Mouse (Mus musculus) gastrocnemius, postnatal 36 days (tissue): ENCODE measurements around the gene Hsp90ab1. TPM values are rescaled to one million over a fixed set of nuclear protein-coding genes. Genes with fewer than 3 reads are reported as not detected.

Experiments
- DNase-seq, 2 experiments: peaks; one replicate each; pipeline ENCODE4 v3.0.0; 2022
- intact Hi-C: fragments of 180-260 bp; cut with DNase I; formaldehyde crosslinking; loops from one replicate; pipeline ENCODE4 v1.15.1; 2025
- total RNA-seq, 2 experiments: library from RNA; stranded (reverse); gene quantifications; 2 replicates each; pipeline ENCODE4 v1.2.3; 2021

The Hsp90ab1 gene
- total RNA-seq, 2 experiments from 2014 or later, result 866 to 924 TPM

DNA sequence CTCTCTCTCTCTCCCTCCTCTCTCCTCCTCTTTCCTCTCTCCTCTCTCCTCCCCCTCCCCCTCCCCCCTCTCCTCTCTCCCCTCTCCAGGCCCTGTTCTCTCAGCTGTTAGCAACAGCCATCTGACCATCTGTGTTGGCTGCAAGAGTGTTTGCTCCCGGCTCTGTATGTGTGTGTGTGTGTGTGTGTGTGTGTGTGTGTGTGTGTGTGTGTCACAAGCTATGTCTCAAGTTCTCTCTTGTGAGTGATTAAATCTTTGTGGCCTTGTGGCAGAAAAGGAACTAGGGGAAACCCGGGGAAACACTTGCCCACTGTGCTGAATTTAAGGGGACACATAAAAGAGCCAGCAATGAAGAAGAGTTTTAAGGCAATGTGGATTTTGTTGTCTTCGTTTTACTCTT is 24.7 kb upstream of the Hsp90ab1 start:
- DNase-seq, result no peak
- intact Hi-C loops, result no loop called here

GRCm38 (mm10) chr17:45596631-45597396 is 23.7 kb upstream of the Hsp90ab1 start:
- peak; percentile 82 to 83 for DNase-seq
- intact Hi-C loops, result no loop called here

DNA sequence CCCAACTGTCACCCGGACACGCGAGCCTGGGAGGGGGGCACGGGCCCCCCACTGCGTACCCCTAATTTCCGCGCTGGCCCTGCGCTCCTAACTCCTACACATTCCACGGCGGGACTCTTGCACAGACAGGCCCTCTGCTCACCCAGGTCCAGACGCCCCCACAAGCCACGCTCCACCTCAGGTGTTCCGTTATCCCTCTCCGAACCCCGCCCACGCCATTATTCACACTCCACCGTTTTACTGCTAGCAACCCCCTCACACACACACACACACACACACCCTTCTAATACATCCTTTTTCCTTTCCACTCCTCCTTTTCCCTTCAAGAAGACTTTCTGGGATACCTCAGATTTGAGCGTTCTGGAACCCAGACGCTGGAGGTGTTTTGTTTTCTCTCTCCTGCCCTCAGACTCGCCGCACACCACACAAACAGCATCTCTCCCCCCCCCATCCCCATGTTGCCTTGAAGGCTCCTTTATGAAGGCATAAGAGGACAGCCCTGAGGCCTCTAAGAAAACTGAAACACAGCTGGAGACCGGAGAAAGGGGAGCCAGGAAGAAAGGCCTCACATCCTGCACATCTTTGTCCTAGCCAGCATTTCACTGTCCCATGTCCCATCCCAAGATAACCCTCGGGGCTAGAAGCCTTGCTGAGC is 22.8 kb upstream of the Hsp90ab1 start:
- intact Hi-C loops, result no loop called here
- DNase-seq, result no peak

GRCm38 (mm10) chr17:45594881-45595735 is 22.0 kb upstream of the Hsp90ab1 start:
- intact Hi-C loops, result no loop called here

GRCm38 (mm10) chr17:45594195-45594594 is 21.1 kb upstream of the Hsp90ab1 start:
- intact Hi-C loops, result no loop called here
- no peak for DNase-seq

More at GRCm38 (mm10) chr17:45594881-45595735, 22.0 kb upstream of the Hsp90ab1 start:
- DNase-seq, result peak; percentile 72 to 82

DNA sequence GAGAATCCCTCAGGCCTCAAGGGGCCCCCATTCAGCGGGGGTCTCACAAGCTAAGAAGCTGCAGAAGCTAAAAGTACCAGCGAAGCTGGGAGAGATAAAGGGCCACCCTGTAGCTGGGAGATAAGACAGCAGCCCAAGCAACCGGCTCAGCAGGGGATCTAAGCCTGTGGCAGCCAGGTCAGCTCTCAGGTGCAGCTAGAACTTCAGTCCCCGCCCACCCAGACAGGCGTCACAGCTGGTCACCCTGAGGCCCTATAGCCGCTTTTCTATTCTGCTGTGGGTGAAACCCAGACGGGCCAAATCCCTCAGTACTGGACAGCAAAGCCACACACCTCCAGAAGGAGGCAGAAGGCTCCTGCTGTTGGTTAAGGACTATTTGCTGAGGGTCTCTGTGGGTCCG is 20.4 kb upstream of the Hsp90ab1 start:
- DNase-seq, result no peak
- intact Hi-C loops, result no loop called here

DNA sequence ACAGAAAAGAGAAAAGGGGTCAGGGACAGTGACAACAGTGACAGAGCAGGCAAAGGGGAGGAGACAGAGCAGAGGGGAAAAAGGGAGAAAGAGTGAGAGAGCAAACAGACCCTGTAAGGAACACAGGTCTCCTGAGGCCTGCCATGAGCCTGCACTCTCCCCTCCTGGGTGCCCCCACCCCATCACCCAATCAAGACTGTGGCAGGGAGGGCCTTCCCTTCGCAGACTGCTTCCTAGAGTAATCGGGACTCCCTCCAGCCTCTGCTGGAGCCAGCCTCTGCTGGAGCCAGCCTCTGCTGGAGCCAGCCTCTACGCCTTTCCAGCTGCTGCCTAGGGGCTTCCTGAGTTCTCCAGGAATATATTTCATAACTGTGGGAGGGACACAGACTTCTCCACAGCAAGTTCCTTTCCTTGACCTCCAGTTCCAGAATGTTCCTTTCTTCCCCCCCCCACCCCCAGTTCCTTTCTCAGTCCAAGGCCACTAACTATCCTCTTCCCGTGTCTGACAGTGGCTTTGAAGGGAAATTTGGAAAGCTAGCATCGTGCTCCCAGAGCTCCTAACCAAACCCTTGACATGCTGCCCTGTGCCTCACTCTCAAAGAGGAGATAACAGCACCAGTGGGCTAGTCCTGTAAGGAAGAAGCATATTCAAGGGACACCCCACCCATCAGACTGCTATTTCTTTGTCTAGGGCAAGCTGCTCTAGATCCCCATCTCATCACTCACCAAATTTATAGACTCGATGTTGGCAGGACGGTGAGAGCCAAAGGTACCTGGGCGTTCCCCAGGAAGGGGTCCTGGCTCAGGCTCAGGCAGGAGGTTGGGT is 19.7 kb upstream of the Hsp90ab1 start:
- peak; percentile 60 to 62 for DNase-seq
- intact Hi-C loops, result no loop called here

DNA sequence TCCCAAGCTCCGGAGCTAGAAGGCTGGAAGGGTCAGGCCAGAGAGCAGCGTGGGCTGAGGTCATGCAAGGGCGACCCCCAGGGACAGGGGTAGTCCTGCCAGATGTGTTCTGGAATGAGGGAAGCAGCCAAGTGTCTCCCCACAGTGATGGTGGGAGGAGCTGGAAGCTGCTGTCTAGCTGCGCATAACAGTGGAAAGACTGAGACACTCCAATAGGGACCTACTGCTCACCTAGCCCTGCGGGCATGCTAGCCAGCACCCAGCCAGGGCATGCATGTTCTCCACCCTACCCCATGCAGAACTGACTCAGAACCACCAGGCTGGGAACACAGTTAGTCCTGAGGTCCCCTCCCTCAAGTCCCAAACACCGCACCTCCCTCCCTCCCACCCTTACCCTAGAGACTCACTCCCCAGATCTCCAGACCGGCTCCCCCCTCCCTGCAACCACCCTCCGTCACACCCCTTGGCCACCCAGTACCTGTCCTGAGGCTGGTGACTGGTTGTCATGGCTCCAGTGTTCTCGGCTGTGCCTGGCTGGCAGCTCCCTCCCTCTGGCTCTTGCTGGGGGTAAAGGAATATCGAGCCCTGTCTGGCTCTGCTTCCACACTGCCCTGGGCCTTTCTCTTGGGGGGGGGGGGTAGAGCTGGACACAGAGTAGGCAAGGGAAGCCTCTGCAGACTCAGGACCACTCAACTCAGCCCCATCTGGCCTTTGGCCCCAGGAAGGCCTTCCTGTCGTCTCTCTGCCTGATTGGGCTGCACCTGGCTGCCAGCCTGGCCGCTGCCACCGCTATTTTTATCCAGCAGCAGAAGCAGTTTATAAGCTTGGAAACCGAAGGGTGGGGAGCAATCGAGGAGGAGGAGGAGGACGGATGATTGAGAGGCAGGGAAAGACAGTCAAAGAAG is 18.9 kb upstream of the Hsp90ab1 start:
- intact Hi-C loops, result no loop called here
- DNase-seq, result peak; percentile 78 to 86

DNA sequence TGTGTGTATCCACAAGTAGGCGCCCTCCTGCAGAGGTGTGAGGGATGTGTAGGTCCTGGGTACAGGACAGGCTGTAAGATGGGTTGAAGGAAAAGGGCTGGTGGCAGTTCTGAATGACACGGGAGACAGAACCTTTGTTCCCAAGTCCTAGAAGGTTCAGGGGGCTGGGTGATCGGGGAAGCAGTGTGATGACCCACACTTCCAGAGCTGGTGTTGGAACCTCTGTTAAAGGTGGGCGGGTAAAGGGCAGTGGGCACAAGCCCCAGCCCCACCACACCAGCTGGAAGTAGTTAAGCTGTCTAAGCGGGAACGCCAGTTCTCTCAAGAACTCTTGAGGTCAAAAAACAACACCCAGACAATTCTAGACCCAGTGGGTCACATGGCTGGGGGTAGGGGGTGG is 17.3 kb upstream of the Hsp90ab1 start:
- intact Hi-C loops, result no loop called here
- DNase-seq, result no peak

DNA sequence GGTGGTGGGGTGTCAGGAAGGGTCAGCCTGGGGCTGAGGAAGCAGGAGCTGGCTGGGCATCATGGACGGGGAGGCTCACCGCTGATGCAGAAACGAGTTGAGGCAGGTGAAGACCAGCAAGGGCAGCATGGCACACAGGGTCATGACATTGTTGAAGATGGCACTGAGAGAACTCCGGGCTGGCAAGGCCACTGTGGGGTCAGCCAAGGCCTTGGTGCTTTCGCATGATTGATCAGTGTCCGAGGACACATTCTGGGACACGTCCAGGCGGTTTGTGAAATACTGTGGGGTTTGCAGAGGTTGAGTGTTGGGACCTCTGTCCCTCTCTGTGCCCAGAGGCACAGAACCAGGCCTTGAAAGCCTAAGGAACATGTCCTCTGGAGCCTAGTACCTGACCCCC is 16.8 kb upstream of the Hsp90ab1 start:
- intact Hi-C loops, result no loop called here
- DNase-seq, result no peak

- no peak for DNase-seq
- intact Hi-C loops, result no loop called here
Measured at GRCm38 (mm10) chr17:45589236-45589635, 16.2 kb upstream of the Hsp90ab1 start.

DNA sequence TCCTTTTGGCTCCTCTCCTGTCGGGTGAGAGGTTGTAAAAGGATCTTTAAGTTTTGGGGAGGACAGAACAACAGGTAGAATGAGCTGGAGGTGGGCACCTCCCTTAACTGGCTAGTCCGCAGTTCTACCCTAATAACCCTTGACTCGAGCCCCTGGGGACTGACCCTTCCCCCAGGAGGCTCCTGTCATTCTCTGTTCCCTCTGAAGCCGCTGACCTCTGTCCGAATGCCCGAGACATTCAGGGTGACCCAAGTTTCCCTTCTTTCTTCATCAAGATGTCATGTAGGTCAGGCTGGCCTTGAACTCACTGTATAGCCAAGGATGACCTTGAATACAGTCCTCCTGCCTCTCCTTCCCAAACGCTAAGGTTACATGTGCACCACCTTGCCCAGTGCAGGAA is 15.3 kb upstream of the Hsp90ab1 start:
- intact Hi-C loops, result no loop called here
- no peak for DNase-seq

DNA sequence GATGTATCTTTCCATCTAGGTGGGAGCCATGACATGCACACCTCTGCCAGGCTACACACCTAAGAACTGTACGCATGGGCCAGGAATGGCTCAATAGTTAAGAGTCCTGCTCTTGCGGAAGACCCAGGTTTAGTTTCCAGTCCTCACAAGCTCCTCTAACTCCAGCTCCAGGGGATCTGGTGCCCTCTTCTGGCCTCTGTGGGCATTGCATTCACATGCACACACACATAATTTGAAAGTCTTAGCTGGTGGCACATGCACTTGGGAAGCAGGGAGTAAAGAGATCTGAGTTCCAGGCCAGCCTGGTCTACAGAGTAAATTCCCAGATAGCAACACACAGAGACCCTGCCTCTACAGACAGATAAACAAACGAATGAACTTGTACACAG is 13.4 kb upstream of the Hsp90ab1 start:
- intact Hi-C loops, result no loop called here
- no peak for DNase-seq

DNA sequence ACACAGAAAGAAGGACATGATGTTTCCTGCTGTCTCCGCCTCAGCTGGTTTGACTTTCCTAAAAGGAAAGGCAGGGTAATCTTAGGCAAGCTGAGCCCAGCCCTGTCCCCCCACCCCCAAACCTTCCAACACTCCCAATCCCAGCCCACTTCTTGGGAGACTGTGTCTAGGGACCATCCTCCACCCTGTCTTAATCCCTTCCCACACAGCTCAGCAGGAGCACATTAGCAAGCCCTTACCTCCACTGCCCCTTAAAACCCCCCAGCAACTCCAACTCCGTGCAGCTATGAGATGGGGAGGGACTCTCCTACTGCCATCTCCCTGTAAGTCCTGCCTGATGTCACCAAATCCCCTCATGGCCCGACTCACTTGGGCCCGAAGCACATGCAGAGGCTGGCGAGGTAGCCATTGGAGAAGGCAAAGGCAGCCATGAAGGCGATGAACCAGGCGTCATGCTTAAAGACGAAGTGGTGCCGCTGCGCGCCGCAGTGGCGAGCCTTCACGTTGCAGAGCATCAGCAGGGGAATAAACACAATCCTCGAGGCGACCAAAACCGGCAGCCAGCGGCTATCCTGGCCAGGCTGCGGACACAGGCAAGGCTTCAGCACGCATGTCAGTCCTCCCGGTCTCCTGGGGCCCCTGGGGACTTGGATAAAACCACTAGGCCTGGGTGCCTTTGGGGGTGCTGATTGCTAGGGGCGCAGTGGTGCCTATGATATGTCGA is 12.8 kb upstream of the Hsp90ab1 start:
- no peak for DNase-seq
- intact Hi-C loops, result loop anchor here (1.0 kb wide), 1 partner anchor 43 kb away; no protein-coding TSS in a partner anchor

GRCm38 (mm10) chr17:45584939-45585678 is 12.0 kb upstream of the Hsp90ab1 start:
- intact Hi-C loops, result loop anchor here (1.0 to 5.0 kb wide), 2 partner anchors 44 to 132 kb away; no protein-coding TSS in a partner anchor
- peak; percentile 78 to 83 for DNase-seq

GRCm38 (mm10) chr17:45584096-45584896 is 11.2 kb upstream of the Hsp90ab1 start:
- intact Hi-C loops, result loop anchor here (5.0 kb wide), 1 partner anchor 133 kb away; no protein-coding TSS in a partner anchor
- DNase-seq, result peak; percentile 82 to 89
